Mouse (Mus musculus) limb, embryonic 12.5 days (tissue): ENCODE measurements around the gene Zbtb2. TPM values are rescaled to one million over a fixed set of nuclear protein-coding genes. Genes with fewer than 3 reads are reported as not detected.

Experiments
- ATAC-seq: fragments of 200-750 bp; cut with Nextera tagmentation; 2 replicates; pipeline ENCODE4 v1.8.0; 2017; ENCODE audit warnings: low read depth, moderate TSS enrichment; ENCODE audit not compliant: insufficient number of reproducible peaks, insufficient read depth, low FRiP score, low TSS enrichment
- H3K27ac ChIP-seq: fragments of 300-500 bp; sonication (generic); 2 replicates; pipeline ENCODE4 v1.5.1; 2016; ENCODE audit warnings: mild to moderate bottlenecking, moderate library complexity
- H3K27me3 ChIP-seq: fragments of 300-500 bp; sonication (generic); 2 replicates; pipeline ENCODE4 v1.6.1; 2016; ENCODE audit warnings: mild to moderate bottlenecking, moderate library complexity
- H3K36me3 ChIP-seq: fragments of 300-500 bp; sonication (generic); 2 replicates; pipeline ENCODE4 v1.6.1; 2016; ENCODE audit warnings: mild to moderate bottlenecking, moderate library complexity
- H3K4me1 ChIP-seq: fragments of 300-500 bp; sonication (generic); replicated peaks from 2 replicates; pipeline ENCODE4 v1.6.1; 2016
- H3K4me2 ChIP-seq: fragments of 300-500 bp; sonication (generic); 2 replicates; pipeline ENCODE4 v1.6.1; 2016; ENCODE audit warnings: mild to moderate bottlenecking, moderate library complexity
- H3K4me3 ChIP-seq: fragments of 300-500 bp; sonication (generic); replicated peaks from 2 replicates; pipeline ENCODE4 v1.5.1; 2016; ENCODE audit warnings: mild to moderate bottlenecking
- H3K9ac ChIP-seq: fragments of 300-500 bp; sonication (generic); replicated peaks from 2 replicates; pipeline ENCODE4 v1.6.1; 2016; ENCODE audit warnings: mild to moderate bottlenecking, moderate library complexity
- H3K9me3 ChIP-seq: fragments of 300-500 bp; sonication (generic); 2 replicates; pipeline ENCODE4 v1.6.1; 2016; ENCODE audit warnings: mild to moderate bottlenecking, moderate library complexity
- WGBS: fragments of 180-500 bp; shearing (Covaris S2); methylation state at CpG from one replicate; pipeline ENCODE4 v1.1.7; 2016; 5-methylcytosine and 5-hydroxymethylcytosine counted together
- polyA plus RNA-seq: library from polyadenylated mRNA; unstranded; fragments of >200 nt; fragmentation: Nextera tagmentation; extraction: Ambion mirVana; gene quantifications from 2 replicates; pipeline ENCODE4 v1.2.1, GENCODE M21; 2016

The Zbtb2 gene
- polyA plus RNA-seq, 1 experiment from 2014 or later, result 18.8 TPM

DNA sequence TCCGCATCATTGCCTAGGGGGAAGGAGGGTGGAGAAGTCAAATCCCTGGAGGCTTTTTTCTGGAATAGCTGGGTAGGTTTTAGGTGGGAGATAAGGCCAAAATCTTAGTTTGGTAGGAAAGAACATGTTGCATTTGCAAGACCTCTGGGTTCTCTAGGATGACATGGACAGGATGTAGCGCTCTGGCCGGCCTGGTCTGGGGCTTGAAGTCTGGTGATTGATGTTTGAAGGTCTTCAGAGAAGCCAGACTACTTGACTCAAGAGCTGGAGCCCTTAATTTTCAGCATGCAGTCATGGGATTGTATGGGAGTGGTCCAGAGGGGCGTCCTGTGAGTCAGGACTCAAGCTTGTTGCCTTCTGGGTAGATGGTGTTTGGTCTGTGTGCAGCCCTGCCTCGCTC, 7.2 kb downstream of the Zbtb2 start:
- 87% methylated on average over 5 of the region's 5 CpGs for WGBS
- H3K4me1 ChIP-seq, result peaks cover 9% of the 10 kb centered on the region; the same call in 1 of the 2 replicates
- no peak overlapping the region for H3K4me3 ChIP-seq
- no peak overlapping the region for H3K4me2 ChIP-seq
- ATAC-seq, result no peak
- no peak overlapping the region for H3K27ac ChIP-seq
- no peaks in the 10 kb centered on the region for H3K9me3 ChIP-seq
- no peak overlapping the region for H3K9ac ChIP-seq
- no peaks in the 10 kb centered on the region for H3K27me3 ChIP-seq
- no peaks in the 10 kb centered on the region for H3K36me3 ChIP-seq

GRCm38 (mm10) chr10:4376931-4377330, 11.0 kb downstream of the Zbtb2 start:
- Histone ChIP-seq H3K4me2 (no peak overlapping the region), H3K4me1 (no peaks in the 10 kb centered on the region), H3K36me3 (peaks cover 13% of the 10 kb centered on the region), H3K9ac (no peak overlapping the region), H3K27me3 (no peaks in the 10 kb centered on the region), H3K4me3 (no peak overlapping the region), H3K27ac (no peak overlapping the region), H3K9me3 (no peaks in the 10 kb centered on the region)
- 86% methylated on average over 7 of the region's 7 CpGs for WGBS
- no peak for ATAC-seq

DNA sequence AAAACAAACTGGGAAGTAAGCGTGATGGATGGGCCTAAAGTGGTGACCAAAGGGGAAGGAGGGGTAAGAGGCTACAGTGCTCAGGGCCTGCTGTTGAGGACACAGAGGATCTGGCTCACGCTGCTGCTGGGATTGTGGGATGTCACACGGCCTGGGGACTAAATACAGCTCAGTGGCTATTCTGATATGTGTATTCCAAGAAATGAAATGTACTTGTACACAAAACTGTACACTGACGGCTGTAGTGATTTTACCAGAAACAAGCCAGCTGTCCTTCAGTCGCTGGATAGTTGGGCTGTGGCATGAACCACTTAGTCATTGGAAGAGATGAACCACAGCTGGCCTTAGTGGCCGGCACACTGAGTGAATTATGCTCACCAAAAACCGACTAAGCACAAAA, 11.4 kb downstream of the Zbtb2 start:
- Histone ChIP-seq H3K27ac (no peak overlapping the region), H3K4me1 (no peaks in the 10 kb centered on the region), H3K27me3 (no peaks in the 10 kb centered on the region), H3K9ac (no peak overlapping the region), H3K4me2 (no peak overlapping the region), H3K36me3 (peaks cover 17% of the 10 kb centered on the region), H3K4me3 (no peak overlapping the region), H3K9me3 (no peaks in the 10 kb centered on the region)
- 76% methylated on average over 7 of the region's 7 CpGs for WGBS
- ATAC-seq, result no peak

DNA sequence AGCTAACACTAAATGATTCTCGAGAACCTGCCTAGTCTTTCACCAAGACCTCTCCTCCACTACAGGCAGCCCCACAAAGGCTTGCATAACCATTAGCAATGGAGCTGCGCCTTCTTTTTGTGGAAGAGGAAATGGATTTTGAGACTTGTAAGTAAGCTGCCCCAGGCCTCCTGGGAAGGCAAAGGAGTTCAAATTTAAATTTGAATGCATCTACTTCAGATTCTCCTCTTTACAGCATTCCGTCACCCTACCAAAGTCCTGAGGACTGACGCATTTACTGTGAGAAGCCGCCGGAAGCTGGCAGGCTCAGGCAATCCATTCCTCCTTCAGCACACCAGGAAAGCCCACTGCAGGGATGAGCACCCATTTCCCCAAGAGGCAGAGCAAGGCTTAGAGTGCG, 12.6 kb downstream of the Zbtb2 start:
- Histone ChIP-seq H3K4me1 (no peaks in the 10 kb centered on the region), H3K27ac (no peak overlapping the region), H3K4me2 (no peak overlapping the region), H3K27me3 (no peaks in the 10 kb centered on the region), H3K9ac (no peak overlapping the region), H3K36me3 (peaks cover 26% of the 10 kb centered on the region), H3K4me3 (no peak overlapping the region), H3K9me3 (no peaks in the 10 kb centered on the region)
- ATAC-seq, result no peak
- WGBS, result 65% methylated on average over 7 of the region's 7 CpGs

- Histone ChIP-seq H3K4me2 (no peak overlapping the region), H3K27ac (no peak overlapping the region), H3K4me3 (no peak overlapping the region), H3K27me3 (no peaks in the 10 kb centered on the region), H3K9me3 (no peaks in the 10 kb centered on the region), H3K36me3 (peaks cover 31% of the 10 kb centered on the region), H3K9ac (no peak overlapping the region), H3K4me1 (no peaks in the 10 kb centered on the region)
- ATAC-seq, result no peak
- WGBS, result 84% methylated on average over 4 of the region's 4 CpGs
Observed at GRCm38 (mm10) chr10:4374734-4375133, 13.2 kb downstream of the Zbtb2 start.

- Histone ChIP-seq H3K27me3 (no peaks in the 10 kb centered on the region), H3K9ac (no peak overlapping the region), H3K36me3 (peaks cover 36% of the 10 kb centered on the region), H3K4me1 (no peaks in the 10 kb centered on the region), H3K4me2 (no peak overlapping the region), H3K27ac (no peak overlapping the region), H3K9me3 (no peaks in the 10 kb centered on the region), H3K4me3 (no peak overlapping the region)
- no peak for ATAC-seq
- 93% methylated on average over 7 of the region's 7 CpGs for WGBS
Observed at GRCm38 (mm10) chr10:4374239-4374638, 13.7 kb downstream of the Zbtb2 start.

GRCm38 (mm10) chr10:4373558-4373957, 14.3 kb downstream of the Zbtb2 start:
- no peak for ATAC-seq
- H3K36me3 ChIP-seq, result peaks cover 43% of the 10 kb centered on the region
- no peaks in the 10 kb centered on the region for H3K4me1 ChIP-seq
- H3K4me2 ChIP-seq, result no peak overlapping the region
- H3K4me3 ChIP-seq, result no peak overlapping the region
- no peaks in the 10 kb centered on the region for H3K27me3 ChIP-seq
- WGBS, result 88% methylated on average over 4 of the region's 4 CpGs
- H3K27ac ChIP-seq, result no peak overlapping the region
- H3K9ac ChIP-seq, result no peak overlapping the region
- H3K9me3 ChIP-seq, result no peaks in the 10 kb centered on the region

- ATAC-seq, result no peak
- Histone ChIP-seq H3K4me1 (no peaks in the 10 kb centered on the region), H3K27ac (no peak overlapping the region), H3K4me3 (no peak overlapping the region), H3K36me3 (peaks cover 59% of the 10 kb centered on the region), H3K9ac (no peak overlapping the region), H3K27me3 (no peaks in the 10 kb centered on the region), H3K9me3 (no peaks in the 10 kb centered on the region), H3K4me2 (no peak overlapping the region)
- WGBS, result 55% methylated on average over 5 of the region's 5 CpGs
Observed at GRCm38 (mm10) chr10:4372011-4372410, 15.9 kb downstream of the Zbtb2 start.

- Histone ChIP-seq H3K36me3 (peaks cover 69% of the 10 kb centered on the region), H3K27me3 (no peaks in the 10 kb centered on the region), H3K9me3 (no peaks in the 10 kb centered on the region), H3K4me3 (no peak overlapping the region), H3K4me2 (no peak overlapping the region), H3K9ac (no peak overlapping the region), H3K27ac (no peak overlapping the region), H3K4me1 (no peaks in the 10 kb centered on the region)
- no peak for ATAC-seq
- 92% methylated on average over 11 of the region's 11 CpGs for WGBS
Observed at GRCm38 (mm10) chr10:4370105-4370504, 17.8 kb downstream of the Zbtb2 start.

- Histone ChIP-seq H3K4me2 (no peak overlapping the region), H3K36me3 (peaks cover 37% of the 10 kb centered on the region), H3K27me3 (no peaks in the 10 kb centered on the region), H3K4me3 (no peak overlapping the region), H3K9me3 (peaks cover 17% of the 10 kb centered on the region; the same call in 1 of the 2 replicates), H3K9ac (no peak overlapping the region), H3K27ac (no peak overlapping the region), H3K4me1 (no peaks in the 10 kb centered on the region)
- 82% methylated on average over 3 of the region's 3 CpGs for WGBS
- no peak for ATAC-seq
Observed at GRCm38 (mm10) chr10:4364618-4365017, 23.3 kb downstream of the Zbtb2 start.

GRCm38 (mm10) chr10:4357435-4357834, 30.5 kb downstream of the Zbtb2 start:
- ATAC-seq, result no peak
- Histone ChIP-seq H3K9me3 (peaks cover 7% of the 10 kb centered on the region; the same call in 1 of the 2 replicates), H3K4me3 (no peak overlapping the region), H3K9ac (no peak overlapping the region), H3K4me2 (no peak overlapping the region), H3K27me3 (no peaks in the 10 kb centered on the region), H3K27ac (no peak overlapping the region), H3K4me1 (no peaks in the 10 kb centered on the region), H3K36me3 (peaks cover 12% of the 10 kb centered on the region; the same call in 1 of the 2 replicates)
- 85% methylated on average over 10 of the region's 10 CpGs for WGBS

GRCm38 (mm10) chr10:4356640-4357039, 31.3 kb downstream of the Zbtb2 start:
- Histone ChIP-seq H3K4me3 (no peak overlapping the region), H3K27me3 (no peaks in the 10 kb centered on the region), H3K36me3 (peaks cover 12% of the 10 kb centered on the region; the same call in 1 of the 2 replicates), H3K9me3 (peaks cover 1% of the 10 kb centered on the region; the same call in 1 of the 2 replicates), H3K4me2 (no peak overlapping the region), H3K27ac (no peak overlapping the region), H3K9ac (no peak overlapping the region), H3K4me1 (no peaks in the 10 kb centered on the region)
- 70% methylated on average over 5 of the region's 5 CpGs for WGBS
- ATAC-seq, result no peak
